Mouse (Mus musculus): Measurements from ENCODE around the gene Fam118a. TPM values are rescaled to one million over a fixed set of nuclear protein-coding genes. Genes with fewer than 3 reads are reported as not detected.

Gene Fam118a
- polyA plus RNA-seq, 1 experiment from 2014 or later, result 17.6 TPM

GRCm38 (mm10) chr15:85042361-85042954 lies 13.7 kb downstream of the Fam118a start:
- WGBS, result 18% methylated on average over 4 of the region's 4 CpGs
- peak overlapping the region; percentile 73 for H3K27ac ChIP-seq (ENCODE audit: poor library complexity, severe bottlenecking)
- peaks cover 38% of the 10 kb centered on the region for H3K4me1 ChIP-seq (replicated peaks)
- H3K4me3 ChIP-seq, result no peak overlapping the region
- no peak overlapping the region for H3K9ac ChIP-seq
- 0 out of 2 replicates have a peak overlapping the region, but pooled peaks have one; percentile 3 for H3K4me2 ChIP-seq
- H3K9me3 ChIP-seq (replicated peaks), result no peaks in the 10 kb centered on the region
- no peaks in the 10 kb centered on the region for H3K27me3 ChIP-seq (replicated peaks)
- peaks cover 27% of the 10 kb centered on the region for H3K36me3 ChIP-seq
- ATAC-seq (ENCODE audit: insufficient number of reproducible peaks, low FRiP score), result peak; percentile 63

- H3K9me3 ChIP-seq (replicated peaks), result no peaks in the 10 kb centered on the region
- H3K9ac ChIP-seq, result no peak overlapping the region
- peaks cover 31% of the 10 kb centered on the region for H3K4me1 ChIP-seq (replicated peaks)
- WGBS, result 54% methylated on average over 5 of the region's 5 CpGs
- peak overlapping the region; percentile 73 for H3K27ac ChIP-seq (ENCODE audit: poor library complexity, severe bottlenecking)
- H3K36me3 ChIP-seq, result peaks cover 34% of the 10 kb centered on the region
- no peak overlapping the region for H3K4me2 ChIP-seq
- no peak overlapping the region for H3K4me3 ChIP-seq
- no peak for ATAC-seq (ENCODE audit: insufficient number of reproducible peaks, low FRiP score)
- H3K27me3 ChIP-seq (replicated peaks), result no peaks in the 10 kb centered on the region
Observed at GRCm38 (mm10) chr15:85043116-85043515, 14.4 kb downstream of the Fam118a start.

- H3K4me3 ChIP-seq, result no peak overlapping the region
- no peak for ATAC-seq (ENCODE audit: insufficient number of reproducible peaks, low FRiP score)
- no peaks in the 10 kb centered on the region for H3K9me3 ChIP-seq (replicated peaks)
- no peak overlapping the region for H3K4me2 ChIP-seq
- no peak overlapping the region for H3K9ac ChIP-seq
- H3K4me1 ChIP-seq (replicated peaks), result peaks cover 29% of the 10 kb centered on the region
- no peak overlapping the region; the same call in 1 of the 2 replicates for H3K27ac ChIP-seq (ENCODE audit: poor library complexity, severe bottlenecking)
- H3K36me3 ChIP-seq, result peaks cover 40% of the 10 kb centered on the region
- whole genome bisulfite sequencing, result 58% methylated on average over 5 of the region's 5 CpGs
- no peaks in the 10 kb centered on the region for H3K27me3 ChIP-seq (replicated peaks)
Observed at GRCm38 (mm10) chr15:85043761-85044160, 15.0 kb downstream of the Fam118a start.

GRCm38 (mm10) chr15:85046230-85046950 lies 17.6 kb downstream of the Fam118a start:
- Histone ChIP-seq H3K4me1 (replicated peaks) (peaks cover 26% of the 10 kb centered on the region), H3K27ac (ENCODE audit: poor library complexity, severe bottlenecking) (no peak overlapping the region), H3K9ac (no peak overlapping the region), H3K4me2 (no peak overlapping the region), H3K36me3 (peaks cover 65% of the 10 kb centered on the region), H3K4me3 (no peak overlapping the region), H3K27me3 (replicated peaks) (no peaks in the 10 kb centered on the region), H3K9me3 (replicated peaks) (no peaks in the 10 kb centered on the region)
- WGBS, result 83% methylated on average over 14 of the region's 14 CpGs
- ATAC-seq (ENCODE audit: insufficient number of reproducible peaks, low FRiP score), result no peak

GRCm38 (mm10) chr15:85047865-85048264 lies 19.1 kb downstream of the Fam118a start:
- peaks cover 12% of the 10 kb centered on the region for H3K4me1 ChIP-seq (replicated peaks)
- no peaks in the 10 kb centered on the region for H3K9me3 ChIP-seq (replicated peaks)
- no peaks in the 10 kb centered on the region for H3K27me3 ChIP-seq (replicated peaks)
- 85% methylated on average over 4 of the region's 4 CpGs for WGBS
- peaks cover 80% of the 10 kb centered on the region for H3K36me3 ChIP-seq
- H3K4me2 ChIP-seq, result no peak overlapping the region
- H3K4me3 ChIP-seq, result no peak overlapping the region
- H3K27ac ChIP-seq (ENCODE audit: poor library complexity, severe bottlenecking), result no peak overlapping the region
- no peak for ATAC-seq (ENCODE audit: insufficient number of reproducible peaks, low FRiP score)
- H3K9ac ChIP-seq, result no peak overlapping the region

- Histone ChIP-seq H3K27ac (ENCODE audit: poor library complexity, severe bottlenecking) (no peak overlapping the region), H3K9me3 (replicated peaks) (no peaks in the 10 kb centered on the region)
- 92% methylated on average over 1 of the region's 1 CpGs for whole genome bisulfite sequencing
Observed at GRCm38 (mm10) chr15:85049758-85050157, 21.0 kb downstream of the Fam118a start.

GRCm38 (mm10) chr15:85054098-85054497 lies 25.4 kb downstream of the Fam118a start:
- no peak for ATAC-seq (ENCODE audit: insufficient number of reproducible peaks, low FRiP score)
- H3K27me3 ChIP-seq (replicated peaks), result no peaks in the 10 kb centered on the region
- no peaks in the 10 kb centered on the region for H3K4me1 ChIP-seq (replicated peaks)
- peaks cover 73% of the 10 kb centered on the region for H3K36me3 ChIP-seq
- no peak overlapping the region for H3K27ac ChIP-seq (ENCODE audit: poor library complexity, severe bottlenecking)
- H3K9me3 ChIP-seq (replicated peaks), result no peaks in the 10 kb centered on the region
- WGBS, result 90% methylated on average over 3 of the region's 3 CpGs
- no peak overlapping the region for H3K4me3 ChIP-seq
- no peak overlapping the region for H3K4me2 ChIP-seq
- no peak overlapping the region for H3K9ac ChIP-seq

More at GRCm38 (mm10) chr15:85049758-85050157, 21.0 kb downstream of the Fam118a start:
- ATAC-seq (ENCODE audit: insufficient number of reproducible peaks, low FRiP score), result no peak
- Histone ChIP-seq H3K36me3 (peaks cover 91% of the 10 kb centered on the region), H3K27me3 (replicated peaks) (no peaks in the 10 kb centered on the region), H3K4me1 (replicated peaks) (no peaks in the 10 kb centered on the region), H3K4me3 (no peak overlapping the region), H3K4me2 (no peak overlapping the region), H3K9ac (no peak overlapping the region)

- Histone ChIP-seq H3K27me3 (replicated peaks) (no peaks in the 10 kb centered on the region), H3K4me1 (replicated peaks) (no peaks in the 10 kb centered on the region), H3K4me3 (no peak overlapping the region), H3K9ac (no peak overlapping the region), H3K36me3 (peaks cover 71% of the 10 kb centered on the region), H3K27ac (ENCODE audit: poor library complexity, severe bottlenecking) (no peak overlapping the region), H3K9me3 (replicated peaks) (no peaks in the 10 kb centered on the region), H3K4me2 (no peak overlapping the region)
- WGBS, result 82% methylated on average over 4 of the region's 4 CpGs
- no peak for ATAC-seq (ENCODE audit: insufficient number of reproducible peaks, low FRiP score)
Observed at GRCm38 (mm10) chr15:85055186-85055585, 26.4 kb downstream of the Fam118a start.

GRCm38 (mm10) chr15:85063421-85063820 lies 34.7 kb downstream of the Fam118a start:
- no peak overlapping the region for H3K4me3 ChIP-seq
- peaks cover 39% of the 10 kb centered on the region for H3K36me3 ChIP-seq
- H3K4me1 ChIP-seq (replicated peaks), result no peaks in the 10 kb centered on the region
- WGBS, result 85% methylated on average over 2 of the region's 2 CpGs
- H3K4me2 ChIP-seq, result no peak overlapping the region
- no peak overlapping the region for H3K9ac ChIP-seq
- H3K27me3 ChIP-seq (replicated peaks), result no peaks in the 10 kb centered on the region
- H3K9me3 ChIP-seq (replicated peaks), result no peaks in the 10 kb centered on the region
- no peak for ATAC-seq (ENCODE audit: insufficient number of reproducible peaks, low FRiP score)
- no peak overlapping the region for H3K27ac ChIP-seq (ENCODE audit: poor library complexity, severe bottlenecking)

- H3K36me3 ChIP-seq, result no peaks in the 10 kb centered on the region
- H3K27me3 ChIP-seq (replicated peaks), result no peaks in the 10 kb centered on the region; the same call in 1 of the 2 replicates
- H3K9me3 ChIP-seq (replicated peaks), result no peaks in the 10 kb centered on the region
- H3K9ac ChIP-seq, result no peak overlapping the region
- no peak for ATAC-seq (ENCODE audit: insufficient number of reproducible peaks, low FRiP score)
- WGBS, result 21% methylated on average over 2 of the region's 2 CpGs
- no peak overlapping the region for H3K4me2 ChIP-seq
- H3K4me1 ChIP-seq (replicated peaks), result no peaks in the 10 kb centered on the region
- no peak overlapping the region for H3K27ac ChIP-seq (ENCODE audit: poor library complexity, severe bottlenecking)
- no peak overlapping the region for H3K4me3 ChIP-seq
Observed at GRCm38 (mm10) chr15:85070561-85070960, 41.8 kb downstream of the Fam118a start.

- H3K27ac ChIP-seq (ENCODE audit: poor library complexity, severe bottlenecking), result no peak overlapping the region
- no peak overlapping the region for H3K9ac ChIP-seq
- no peak overlapping the region for H3K4me2 ChIP-seq
- no peaks in the 10 kb centered on the region for H3K36me3 ChIP-seq
- 84% methylated on average over 2 of the region's 2 CpGs for WGBS
- no peak for ATAC-seq (ENCODE audit: insufficient number of reproducible peaks, low FRiP score)
- H3K4me1 ChIP-seq (replicated peaks), result no peaks in the 10 kb centered on the region
- H3K4me3 ChIP-seq, result no peak overlapping the region
- H3K9me3 ChIP-seq (replicated peaks), result no peaks in the 10 kb centered on the region
- no peaks in the 10 kb centered on the region; the same call in 1 of the 2 replicates for H3K27me3 ChIP-seq (replicated peaks)
Observed at GRCm38 (mm10) chr15:85072651-85073050, 43.9 kb downstream of the Fam118a start.
